Mouse (Mus musculus) stomach, embryonic 14.5 days (tissue): Measurements from ENCODE around the gene Spata32. TPM values are rescaled to one million over a fixed set of nuclear protein-coding genes. Genes with fewer than 3 reads are reported as not detected.
A peak's percentile ranks its signal among the peaks of the same experiment; 100 is the strongest.

Experiments used
- ATAC-seq: fragments of 200-750 bp; cut with Nextera tagmentation; 2 replicates; pipeline ENCODE4 v1.8.0; 2017; ENCODE audit warnings: low read depth, moderate TSS enrichment; ENCODE audit not compliant: insufficient number of reproducible peaks, insufficient read depth, low FRiP score
- H3K27ac ChIP-seq: fragments of 300-500 bp; sonication (generic); 2 replicates; pipeline ENCODE4 v1.5.1; 2014; ENCODE audit warnings: mild to moderate bottlenecking, low read length, moderate library complexity, mixed read lengths
- H3K27me3 ChIP-seq: fragments of 300-500 bp; sonication (generic); 2 replicates; pipeline ENCODE4 v1.6.1; 2014; ENCODE audit warnings: low read length, control low read depth, mixed read lengths; ENCODE audit not compliant: control insufficient read depth, insufficient read depth
- H3K36me3 ChIP-seq: fragments of 300-500 bp; sonication (generic); 2 replicates; pipeline ENCODE4 v1.6.1; 2014; ENCODE audit warnings: mild to moderate bottlenecking, control low read depth, low read length, moderate library complexity, mixed read lengths; ENCODE audit not compliant: control insufficient read depth, insufficient read depth
- H3K4me1 ChIP-seq: fragments of 300-500 bp; sonication (generic); 2 replicates; pipeline ENCODE4 v1.6.1; 2014; ENCODE audit warnings: low read length, control low read depth, mixed read lengths; ENCODE audit not compliant: control insufficient read depth, insufficient read depth
- H3K4me2 ChIP-seq: fragments of 300-500 bp; sonication (generic); replicated peaks from 2 replicates; pipeline ENCODE4 v1.6.1; 2014; ENCODE audit warnings: low read depth, low read length, control low read depth
- H3K4me3 ChIP-seq: fragments of 300-500 bp; sonication (generic); 2 replicates; pipeline ENCODE4 v1.5.1; 2014; ENCODE audit warnings: low read depth, low read length, control low read depth
- H3K9ac ChIP-seq: fragments of 300-500 bp; sonication (generic); replicated peaks from 2 replicates; pipeline ENCODE4 v1.6.1; 2014; ENCODE audit warnings: low read depth, mild to moderate bottlenecking, control low read depth, low read length, moderate library complexity, mixed read lengths
- H3K9me3 ChIP-seq: fragments of 300-500 bp; sonication (generic); 2 replicates; pipeline ENCODE4 v1.6.1; 2016; ENCODE audit warnings: low read depth, low read length, control low read depth; ENCODE audit not compliant: control insufficient read depth
- WGBS: fragments of 180-500 bp; shearing (Covaris S2); extraction: QIAGEN DNeasy Blood & Tissue Kit; methylation state at CpG from one replicate; pipeline ENCODE4 v1.1.7; 2014; 5-methylcytosine and 5-hydroxymethylcytosine counted together
- polyA plus RNA-seq: library from polyadenylated mRNA; unstranded; fragments of >200 nt; fragmentation: Nextera tagmentation; extraction: Ambion mirVana; gene quantifications from 2 replicates; pipeline ENCODE4 v1.2.1, GENCODE M21; 2014

The Spata32 gene
- polyA plus RNA-seq, 1 experiment from 2014 or later, result not detected

GRCm38 (mm10) chr11:103236903-103237302 lies 18.7 kb upstream of the Spata32 start:
- H3K27ac ChIP-seq, result 0 out of 2 replicates have a peak overlapping the region, but pooled peaks have one; percentile 15
- no peak overlapping the region for H3K4me2 ChIP-seq
- WGBS, result 66% methylated on average over 10 of the region's 10 CpGs
- H3K4me1 ChIP-seq, result peaks cover 11% of the 10 kb centered on the region; the same call in 1 of the 2 replicates
- no peaks in the 10 kb centered on the region for H3K9me3 ChIP-seq
- H3K4me3 ChIP-seq, result no peak overlapping the region
- peaks cover 21% of the 10 kb centered on the region for H3K36me3 ChIP-seq
- H3K9ac ChIP-seq, result no peak overlapping the region
- H3K27me3 ChIP-seq, result no peaks in the 10 kb centered on the region
- ATAC-seq, result no peak

GRCm38 (mm10) chr11:103236431-103236830 lies 18.2 kb upstream of the Spata32 start:
- Histone ChIP-seq H3K9me3 (no peaks in the 10 kb centered on the region), H3K27me3 (no peaks in the 10 kb centered on the region), H3K9ac (no peak overlapping the region), H3K27ac (0 out of 2 replicates have a peak overlapping the region, but pooled peaks have one; percentile 18), H3K4me3 (no peak overlapping the region), H3K4me2 (no peak overlapping the region), H3K36me3 (peaks cover 21% of the 10 kb centered on the region), H3K4me1 (peaks cover 11% of the 10 kb centered on the region; the same call in 1 of the 2 replicates)
- no peak for ATAC-seq
- 73% methylated on average over 6 of the region's 6 CpGs for WGBS

GRCm38 (mm10) chr11:103235702-103236101 lies 17.5 kb upstream of the Spata32 start:
- Histone ChIP-seq H3K27me3 (no peaks in the 10 kb centered on the region), H3K9me3 (no peaks in the 10 kb centered on the region), H3K4me1 (peaks cover 7% of the 10 kb centered on the region; the same call in 1 of the 2 replicates), H3K4me2 (no peak overlapping the region), H3K27ac (peak overlapping the region; percentile 33; the same call in 1 of the 2 replicates), H3K36me3 (peaks cover 24% of the 10 kb centered on the region), H3K4me3 (no peak overlapping the region), H3K9ac (no peak overlapping the region)
- WGBS, result 52% methylated on average over 11 of the region's 11 CpGs
- no peak; the same call in 1 of the 2 replicates for ATAC-seq

GRCm38 (mm10) chr11:103234447-103234846 lies 16.2 kb upstream of the Spata32 start:
- Histone ChIP-seq H3K27me3 (no peaks in the 10 kb centered on the region), H3K4me3 (no peak overlapping the region), H3K4me2 (no peak overlapping the region), H3K27ac (no peak overlapping the region), H3K36me3 (peaks cover 28% of the 10 kb centered on the region), H3K9me3 (no peaks in the 10 kb centered on the region; the same call in 1 of the 2 replicates), H3K4me1 (0 out of 2 replicates have a peak, but pooled peaks cover 3% of the 10 kb centered on the region), H3K9ac (no peak overlapping the region)
- no peak for ATAC-seq
- WGBS, result 61% methylated on average over 1 of the region's 1 CpGs

- H3K9ac ChIP-seq, result no peak overlapping the region
- H3K9me3 ChIP-seq, result no peaks in the 10 kb centered on the region; the same call in 1 of the 2 replicates
- H3K27ac ChIP-seq, result no peak overlapping the region
- WGBS, result 31% methylated on average over 7 of the region's 7 CpGs
- H3K36me3 ChIP-seq, result peaks cover 25% of the 10 kb centered on the region
- ATAC-seq, result no peak
- H3K4me2 ChIP-seq, result no peak overlapping the region
- no peak overlapping the region for H3K4me3 ChIP-seq
- no peaks in the 10 kb centered on the region for H3K27me3 ChIP-seq
- 0 out of 2 replicates have a peak, but pooled peaks cover 3% of the 10 kb centered on the region for H3K4me1 ChIP-seq
Measured at GRCm38 (mm10) chr11:103232966-103233365, 14.7 kb upstream of the Spata32 start.

- peaks cover 26% of the 10 kb centered on the region for H3K36me3 ChIP-seq
- no peak overlapping the region for H3K27ac ChIP-seq
- no peak overlapping the region for H3K4me2 ChIP-seq
- no peak for ATAC-seq
- 91% methylated on average over 7 of the region's 7 CpGs for WGBS
- H3K4me3 ChIP-seq, result no peak overlapping the region
- H3K9me3 ChIP-seq, result no peaks in the 10 kb centered on the region; the same call in 1 of the 2 replicates
- no peak overlapping the region for H3K9ac ChIP-seq
- H3K27me3 ChIP-seq, result no peaks in the 10 kb centered on the region
- no peaks in the 10 kb centered on the region for H3K4me1 ChIP-seq
Measured at GRCm38 (mm10) chr11:103231367-103231766, 13.1 kb upstream of the Spata32 start.

- 88% methylated on average over 19 of the region's 19 CpGs for WGBS
- Histone ChIP-seq H3K4me1 (no peaks in the 10 kb centered on the region), H3K9me3 (no peaks in the 10 kb centered on the region; the same call in 1 of the 2 replicates), H3K4me3 (no peak overlapping the region), H3K27ac (no peak overlapping the region), H3K4me2 (no peak overlapping the region), H3K27me3 (no peaks in the 10 kb centered on the region), H3K9ac (no peak overlapping the region), H3K36me3 (peaks cover 26% of the 10 kb centered on the region)
- no peak for ATAC-seq
Measured at GRCm38 (mm10) chr11:103230626-103231025, 12.4 kb upstream of the Spata32 start.

GRCm38 (mm10) chr11:103229608-103230007 lies 11.4 kb upstream of the Spata32 start:
- Histone ChIP-seq H3K27me3 (no peaks in the 10 kb centered on the region), H3K27ac (no peak overlapping the region), H3K9ac (no peak overlapping the region), H3K9me3 (no peaks in the 10 kb centered on the region; the same call in 1 of the 2 replicates), H3K4me2 (no peak overlapping the region), H3K36me3 (peaks cover 30% of the 10 kb centered on the region), H3K4me3 (no peak overlapping the region), H3K4me1 (no peaks in the 10 kb centered on the region)
- no peak for ATAC-seq
- WGBS, result 100% methylated on average over 2 of the region's 2 CpGs

- no peak for ATAC-seq
- H3K4me1 ChIP-seq, result no peaks in the 10 kb centered on the region
- H3K4me3 ChIP-seq, result no peak overlapping the region
- no peaks in the 10 kb centered on the region for H3K9me3 ChIP-seq
- no peak overlapping the region for H3K9ac ChIP-seq
- no peaks in the 10 kb centered on the region for H3K27me3 ChIP-seq
- 67% methylated on average over 18 of the region's 18 CpGs for WGBS
- H3K4me2 ChIP-seq, result no peak overlapping the region
- peaks cover 30% of the 10 kb centered on the region; the same call in 1 of the 2 replicates for H3K36me3 ChIP-seq
- no peak overlapping the region for H3K27ac ChIP-seq
Measured at GRCm38 (mm10) chr11:103223951-103224456, 5.8 kb upstream of the Spata32 start.
